Mouse (Mus musculus) CH12.LX (cell line): ENCODE results near the gene Mrpl36. TPM values are rescaled to one million over a fixed set of nuclear protein-coding genes. Genes with fewer than 3 reads are reported as not detected.
A peak's percentile ranks its signal among the peaks of the same experiment; 100 is the strongest.

Experiments used
- DNase-seq: peaks from one replicate; pipeline ENCODE4 v3.0.0-alpha.2; 2013; ENCODE audit errors: extremely low read depth
- H3K27ac ChIP-seq: 2 replicates; pipeline ENCODE4 v1.5.1; 2012; ENCODE audit warnings: low read depth, mild to moderate bottlenecking, control low read depth, moderate library complexity; ENCODE audit not compliant: insufficient read depth
- H3K27me3 ChIP-seq: replicated peaks from 2 replicates; pipeline ENCODE3; 2012; ENCODE audit warnings: inconsistent platforms
- H3K36me3 ChIP-seq, 2 experiments: replicated peaks in 1 of 2; 2 replicates each; pipeline versions ENCODE3 to v1.6.1; 2012; ENCODE audit warnings: inconsistent platforms in 1 of 2, low read length in 1 of 2, mild to moderate bottlenecking in 1 of 2, mixed read lengths in 1 of 2, moderate library complexity in 1 of 2; ENCODE audit not compliant: control insufficient read depth in 1 of 2, insufficient read depth in 1 of 2
- H3K4me1 ChIP-seq, 2 experiments: 2 replicates each; pipeline ENCODE4 v1.6.1; 2012; ENCODE audit warnings: inconsistent platforms in 1 of 2, moderate library complexity in 1 of 2; ENCODE audit not compliant: insufficient read depth in 2 of 2, control insufficient read depth in 1 of 2
- H3K4me2 ChIP-seq: 2 replicates; pipeline ENCODE4 v1.6.1; 2012; ENCODE audit warnings: low read depth, mild to moderate bottlenecking, control low read depth; ENCODE audit not compliant: poor library complexity, insufficient read depth, severe bottlenecking
- H3K4me3 ChIP-seq, 3 experiments: fragments of 150-350 bp in 1 of 3; sonication (generic) in 1 of 3; replicated peaks in 1 of 3; 2 replicates each; pipeline versions ENCODE3 to v1.5.1; 2011 to 2012; ENCODE audit warnings: low read depth in 2 of 3, low read length in 2 of 3, mild to moderate bottlenecking in 2 of 3, moderate library complexity in 2 of 3, control low read depth in 1 of 3, improper control_type of control experiment in 1 of 3, inconsistent platforms in 1 of 3, mixed read lengths in 1 of 3; ENCODE audit not compliant: poor library complexity in 1 of 3
- H3K79me2 ChIP-seq: replicated peaks from 2 replicates; pipeline ENCODE4 v1.6.1; 2012; ENCODE audit warnings: mild to moderate bottlenecking, moderate library complexity; ENCODE audit not compliant: control insufficient read depth, poor library complexity, insufficient read depth, severe bottlenecking; ENCODE audit errors: extremely low read depth
- H3K9ac ChIP-seq: 2 replicates; pipeline ENCODE4 v1.6.1; 2012; ENCODE audit warnings: low read depth, mild to moderate bottlenecking, control low read depth, moderate library complexity; ENCODE audit not compliant: insufficient read depth
- H3K9me3 ChIP-seq: replicated peaks from 2 replicates; pipeline ENCODE3; 2012; ENCODE audit warnings: low read length, inconsistent platforms, mixed read lengths
- CHD2 ChIP-seq: IDR thresholded peaks from 2 replicates; pipeline ENCODE4 v1.6.1; 2011; ENCODE audit warnings: low read length, improper control_type of control experiment
- CTCF ChIP-seq, 2 experiments: IDR thresholded peaks in 1 of 2; conservative IDR thresholded peaks in 1 of 2; 2 replicates each; pipeline ENCODE4 v1.5.1; 2011 to 2012; ENCODE audit warnings: low read depth in 2 of 2, low read length in 2 of 2, improper control_type of control experiment in 1 of 2, inconsistent platforms in 1 of 2, mild to moderate bottlenecking in 1 of 2, moderate library complexity in 1 of 2
- ETS1 ChIP-seq: conservative IDR thresholded peaks from 2 replicates; pipeline ENCODE4 v1.6.1; 2012; ENCODE audit warnings: low read depth, mild to moderate bottlenecking, inconsistent platforms, low read length, improper control_type of control experiment, moderate library complexity
- JUN ChIP-seq: IDR thresholded peaks from 2 replicates; pipeline ENCODE4 v1.6.1; 2011; ENCODE audit warnings: low read depth, mild to moderate bottlenecking, low read length, improper control_type of control experiment, moderate library complexity; ENCODE audit not compliant: insufficient read depth
- JUND ChIP-seq: conservative IDR thresholded peaks from 2 replicates; pipeline ENCODE4 v1.6.1; 2011; ENCODE audit warnings: low read depth, low read length, improper control_type of control experiment
- KAT2A ChIP-seq: IDR thresholded peaks from 2 replicates; pipeline ENCODE4 v1.6.1; 2012; ENCODE audit warnings: low read length, improper control_type of control experiment, inconsistent platforms; ENCODE audit not compliant: insufficient replicate concordance
- MAX ChIP-seq: IDR thresholded peaks from 2 replicates; pipeline ENCODE4 v1.6.1; 2011; ENCODE audit warnings: low read length, improper control_type of control experiment
- MEF2A ChIP-seq: IDR thresholded peaks from 2 replicates; pipeline ENCODE4 v1.6.1; 2014; ENCODE audit warnings: low read depth, mild to moderate bottlenecking, inconsistent platforms, low read length, improper control_type of control experiment, borderline replicate concordance
- NRF1 ChIP-seq: IDR thresholded peaks from 2 replicates; pipeline ENCODE4 v1.6.1; 2014; ENCODE audit warnings: low read depth, mild to moderate bottlenecking, inconsistent platforms, low read length, improper control_type of control experiment, moderate library complexity
- POLR2AphosphoS2 ChIP-seq: IDR thresholded peaks from 2 replicates; pipeline ENCODE4 v1.6.1; 2011; ENCODE audit warnings: low read depth, low read length, improper control_type of control experiment
- RAD21 ChIP-seq: IDR thresholded peaks from 2 replicates; pipeline ENCODE4 v1.6.1; 2011; ENCODE audit warnings: low read depth, mild to moderate bottlenecking, low read length, improper control_type of control experiment, moderate library complexity
- RCOR1 ChIP-seq: conservative IDR thresholded peaks from 2 replicates; pipeline ENCODE4 v1.6.1; 2012; ENCODE audit warnings: low read depth, mild to moderate bottlenecking, inconsistent platforms, low read length, improper control_type of control experiment
- SIN3A ChIP-seq: IDR thresholded peaks from 2 replicates; pipeline ENCODE4 v1.6.1; 2012; ENCODE audit warnings: low read length, improper control_type of control experiment, inconsistent platforms
- SMC3 ChIP-seq: IDR thresholded peaks from 2 replicates; pipeline ENCODE4 v1.6.1; 2011; ENCODE audit warnings: low read depth, low read length, improper control_type of control experiment
- USF2 ChIP-seq: conservative IDR thresholded peaks from 2 replicates; pipeline ENCODE4 v1.6.1; 2011; ENCODE audit warnings: low read depth, low read length, improper control_type of control experiment
- ZNF384 ChIP-seq: IDR thresholded peaks from 2 replicates; pipeline ENCODE4 v1.6.1; 2012; ENCODE audit warnings: low read depth, low read length, improper control_type of control experiment, inconsistent platforms
- dilution Hi-C: fragments of 300-500 bp; cut with MboI; formaldehyde crosslinking; loops from 2 replicates; pipeline ENCODE4 v1.14.3; 2020; ENCODE audit warnings: low sequenced_read_pairs; ENCODE audit not compliant: extremely low pct_unique_long_range_greater_than_20kb, extremely low pct_ligation_motif_present
- in situ Hi-C: fragments of 300-500 bp; cut with MboI; formaldehyde crosslinking; loops from 3 replicates; pipeline ENCODE4 v1.14.3; 2019; ENCODE audit warnings: low sequenced_read_pairs, low pct_ligation_motif_present, low pct_unique_long_range_greater_than_20kb, mixed read lengths
- polyA plus RNA-seq: library from polyadenylated mRNA; unstranded; fragments of >175 nt; gene quantifications from 2 replicates; pipeline ENCODE4 v1.2.1, GENCODE M21; 2012; ENCODE audit warnings: low read depth; ENCODE audit not compliant: insufficient read length
- total RNA-seq, 2 experiments: library from RNA; depleted of rRNA; stranded (reverse); fragments of 300-350 nt in 1 of 2; fragments of >200 nt in 1 of 2; gene quantifications; 2 replicates each; pipeline ENCODE4 v1.2.3; 2012 to 2014

Mrpl36 gene
- total and polyA plus RNA-seq, 3 experiments: 102 to 220 (median 133) TPM

DNA sequence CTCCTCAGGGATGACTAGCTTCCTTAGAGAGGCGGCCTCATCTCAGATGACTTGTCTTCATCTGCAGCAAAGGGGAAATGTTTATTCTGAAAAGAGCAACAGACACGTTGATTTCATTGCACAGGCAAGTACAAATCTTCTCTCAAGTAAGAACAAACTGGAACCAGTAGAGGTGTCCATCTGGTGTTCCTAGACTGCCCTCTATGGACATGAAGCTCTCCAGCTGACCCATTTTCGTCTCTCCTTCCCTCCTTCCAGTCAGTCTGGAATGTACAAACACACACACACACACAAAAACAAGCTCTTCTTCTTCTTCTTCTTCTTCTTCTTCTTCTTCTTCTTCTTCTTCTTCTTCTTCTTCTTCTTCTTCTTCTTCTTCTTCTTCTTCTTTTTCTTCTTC lies 23.6 kb downstream of the Mrpl36 start:
- Histone ChIP-seq H3K4me3 (no peak overlapping the region), H3K9ac (no peak overlapping the region), H3K4me2 (no peak overlapping the region), H3K27me3 (peaks cover 15% of the 10 kb centered on the region), H3K27ac (no peak overlapping the region), H3K36me3 (no peaks in the 10 kb centered on the region), H3K79me2 (no peaks in the 10 kb centered on the region), H3K9me3 (no peaks in the 10 kb centered on the region), H3K4me1 (no peaks in the 10 kb centered on the region; a peak in 1 of 4 replicates)
- TF ChIP-seq KAT2A (no peak), CTCF (conservative IDR thresholded peaks at IDR 0.05 in 1 of 2, IDR thresholded peaks at IDR 0.05 in 1 of 2; ENCODE audit: low read depth in 2 of 2, low read length in 2 of 2) (peak in 1 of 2 experiments; percentile 20; a peak in 1 of 4 replicates), RAD21 (peak; percentile 9)
- in situ Hi-C loops: no loop called here
- no peak for DNase-seq
- dilution Hi-C loops: no loop called here

DNA sequence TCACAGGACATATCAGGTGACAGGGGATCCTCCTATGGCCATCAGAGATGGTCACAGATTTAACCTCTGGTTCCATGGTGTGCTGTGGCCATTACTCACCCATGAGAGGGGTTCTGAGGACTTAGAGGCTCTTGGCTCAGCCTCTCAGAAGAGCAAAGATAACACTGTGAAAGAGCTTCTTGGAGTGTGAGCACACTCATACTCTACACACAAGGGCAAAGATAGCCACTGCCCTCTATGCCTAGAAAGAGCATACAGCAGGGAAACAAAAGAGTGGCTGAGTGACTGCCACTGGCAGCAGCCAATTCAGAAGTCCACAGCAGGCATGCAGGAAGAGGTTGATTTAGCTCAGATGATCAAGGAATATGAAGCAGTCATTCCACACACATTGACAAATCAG lies 24.2 kb downstream of the Mrpl36 start:
- H3K9ac ChIP-seq: no peak overlapping the region
- no peaks in the 10 kb centered on the region for H3K36me3 ChIP-seq
- dilution Hi-C loops (no loop called here), in situ Hi-C loops (no loop called here)
- H3K4me3 ChIP-seq: no peak overlapping the region
- no peak for DNase-seq
- no peaks in the 10 kb centered on the region for H3K9me3 ChIP-seq
- no peaks in the 10 kb centered on the region for H3K79me2 ChIP-seq
- no peak overlapping the region for H3K4me2 ChIP-seq
- no peaks in the 10 kb centered on the region; a peak in 1 of 4 replicates for H3K4me1 ChIP-seq
- no peak overlapping the region for H3K27ac ChIP-seq
- TF ChIP-seq SMC3 (no peak), JUN (no peak), ZNF384 (no peak), MAX (no peak), RCOR1 (no peak), MEF2A (no peak), SIN3A (no peak), JUND (no peak), POLR2AphosphoS2 (no peak), NRF1 (no peak), RAD21 (no peak), ETS1 (no peak), CHD2 (no peak), CTCF (conservative IDR thresholded peaks at IDR 0.05 in 1 of 2, IDR thresholded peaks at IDR 0.05 in 1 of 2; ENCODE audit: low read depth in 2 of 2, low read length in 2 of 2) (no peak), USF2 (no peak)
- H3K27me3 ChIP-seq: peaks cover 15% of the 10 kb centered on the region
